Mouse (Mus musculus): ENCODE results near the gene Rasa2.

The Rasa2 gene

GRCm38 (mm10) chr9:96631389-96632072 lies at the start of gene Rasa2:
Gene Rasa2 (minus strand): TSS chr9:96631617.
- POLR2A ChIA-PET, result interaction anchor here in 1 of 4 experiments (2.3 kb wide), 1 partner anchor 101 kb away, joined by 5 read pairs; no protein-coding TSS in a partner anchor
- CTCF ChIA-PET, result no interaction called here

GRCm38 (mm10) chr9:96678611-96679010 lies 47.2 kb upstream of the Rasa2 start:
- ChIA-PET POLR2A (interaction anchor here in 3 of 4 experiments (0.8 to 1.8 kb wide), 5 partner anchors 9 to 94 kb away, joined by 3 to 9 read pairs (median 3); no protein-coding TSS in a partner anchor), CTCF (interaction anchor here (0.7 to 1.8 kb wide), 5 partner anchors 9 to 161 kb away, joined by 3 to 7 read pairs (median 4); no protein-coding TSS in a partner anchor)

- ChIA-PET CTCF (interaction anchor here (0.6 to 1.8 kb wide), 6 partner anchors 8 to 168 kb away, joined by 3 to 7 read pairs (median 4); partner anchors contain the start of gene Zbtb38 (in 1 of the 4)), POLR2A (interaction anchor here in 2 of 4 experiments (0.8 to 1.8 kb wide), 4 partner anchors 8 to 51 kb away, joined by 3 to 9 read pairs (median 4); no protein-coding TSS in a partner anchor)
Observed at GRCm38 (mm10) chr9:96677711-96678110, 46.3 kb upstream of the Rasa2 start.

- ChIA-PET POLR2A (interaction anchor here in 2 of 4 experiments (1.4 to 2.4 kb wide), 3 partner anchors 8 to 12 kb away, joined by 3 to 7 read pairs (median 4); no protein-coding TSS in a partner anchor), CTCF (interaction anchor here in 1 of 4 experiments (1.5 to 1.8 kb wide), 3 partner anchors 8 to 75 kb away, joined by 6 to 7 read pairs (median 7); no protein-coding TSS in a partner anchor)
Observed at GRCm38 (mm10) chr9:96676671-96677070, 45.3 kb upstream of the Rasa2 start.

GRCm38 (mm10) chr9:96675763-96676640 lies 44.6 kb upstream of the Rasa2 start:
- CTCF ChIA-PET, result interaction anchor here in 2 of 4 experiments (0.7 to 1.9 kb wide), 17 partner anchors 9 to 213 kb away, joined by 3 to 8 read pairs (median 4); no protein-coding TSS in a partner anchor
- POLR2A ChIA-PET, result interaction anchor here in 3 of 4 experiments (0.6 to 2.4 kb wide), 16 partner anchors 9 to 573 kb away, joined by 3 to 7 read pairs (median 3); no protein-coding TSS in a partner anchor

GRCm38 (mm10) chr9:96675071-96675762 lies 43.8 kb upstream of the Rasa2 start:
- ChIA-PET CTCF (interaction anchor here in 2 of 4 experiments (0.7 to 1.9 kb wide), 18 partner anchors 10 to 214 kb away, joined by 3 to 8 read pairs (median 4); no protein-coding TSS in a partner anchor), POLR2A (interaction anchor here in 3 of 4 experiments (0.9 to 2.4 kb wide), 14 partner anchors 10 to 214 kb away, joined by 3 to 7 read pairs (median 3); no protein-coding TSS in a partner anchor)

GRCm38 (mm10) chr9:96674301-96674700 lies 42.9 kb upstream of the Rasa2 start:
- ChIA-PET POLR2A (interaction anchor here in 1 of 4 experiments (2.4 kb wide), 1 partner anchor 11 kb away, joined by 7 read pairs; no protein-coding TSS in a partner anchor), CTCF (interaction anchor here in 1 of 4 experiments (1.9 kb wide), 1 partner anchor 155 kb away, joined by 5 read pairs; no protein-coding TSS in a partner anchor)

GRCm38 (mm10) chr9:96672466-96672865 lies 41.0 kb upstream of the Rasa2 start:
- POLR2A ChIA-PET, result no interaction called here
- CTCF ChIA-PET, result no interaction called here

- ChIA-PET POLR2A (interaction anchor here in 2 of 4 experiments (1.9 to 3.0 kb wide), 4 partner anchors 11 to 531 kb away, joined by 5 to 11 read pairs (median 6); no protein-coding TSS in a partner anchor), CTCF (interaction anchor here in 2 of 4 experiments (0.6 to 3.8 kb wide), 4 partner anchors 14 to 147 kb away, joined by 3 to 41 read pairs (median 25); no protein-coding TSS in a partner anchor)
Observed at GRCm38 (mm10) chr9:96671249-96671648, 39.8 kb upstream of the Rasa2 start.

- ChIA-PET CTCF (interaction anchor here (0.5 to 3.8 kb wide), 104 partner anchors 8 to 654 kb away, joined by 3 to 41 read pairs (median 4); partner anchors contain the start of genes Gk5 (in 1 of the 4) and Zbtb38 (in 1 of the 4)), POLR2A (interaction anchor here (0.6 to 3.0 kb wide), 40 partner anchors 9 to 715 kb away, joined by 3 to 11 read pairs (median 4); partner anchors contain the start of genes Gk5 (in 1 of the 4) and Zbtb38 (in 1 of the 4))
Observed at GRCm38 (mm10) chr9:96669877-96670276, 38.5 kb upstream of the Rasa2 start.

GRCm38 (mm10) chr9:96668628-96669027 lies 37.2 kb upstream of the Rasa2 start:
- ChIA-PET CTCF (interaction anchor here (0.5 to 3.8 kb wide), 21 partner anchors 9 to 292 kb away, joined by 3 to 41 read pairs (median 6); no protein-coding TSS in a partner anchor), POLR2A (interaction anchor here in 2 of 4 experiments (0.6 to 3.0 kb wide), 6 partner anchors 9 to 150 kb away, joined by 3 to 11 read pairs (median 4); no protein-coding TSS in a partner anchor)

GRCm38 (mm10) chr9:96660510-96661244 lies 29.3 kb upstream of the Rasa2 start:
- ChIA-PET POLR2A (interaction anchor here in 2 of 4 experiments (0.7 to 0.9 kb wide), 2 partner anchors 114 to 249 kb away, joined by 3 to 8 read pairs; no protein-coding TSS in a partner anchor), CTCF (interaction anchor here in 2 of 4 experiments (0.5 to 2.2 kb wide), 4 partner anchors 9 to 60 kb away, joined by 4 to 10 read pairs (median 5); no protein-coding TSS in a partner anchor)

GRCm38 (mm10) chr9:96659801-96660200 lies 28.4 kb upstream of the Rasa2 start:
- ChIA-PET POLR2A (interaction anchor here in 1 of 4 experiments (0.7 kb wide), 1 partner anchor 9 kb away, joined by 3 read pairs; no protein-coding TSS in a partner anchor), CTCF (interaction anchor here in 2 of 4 experiments (0.7 to 2.2 kb wide), 4 partner anchors 9 to 61 kb away, joined by 4 to 10 read pairs (median 6); no protein-coding TSS in a partner anchor)

- CTCF ChIA-PET, result interaction anchor here in 3 of 4 experiments (0.7 to 4.1 kb wide), 5 partner anchors 15 to 200 kb away, joined by 4 to 20 read pairs (median 11); no protein-coding TSS in a partner anchor
- POLR2A ChIA-PET, result interaction anchor here in 1 of 4 experiments (1.2 kb wide), 1 partner anchor 142 kb away, joined by 3 read pairs; no protein-coding TSS in a partner anchor
Observed at GRCm38 (mm10) chr9:96653538-96653937, 22.1 kb upstream of the Rasa2 start.

- POLR2A ChIA-PET, result interaction anchor here in 2 of 4 experiments (0.6 to 1.3 kb wide), 6 partner anchors 8 to 143 kb away, joined by 3 to 4 read pairs (median 3); no protein-coding TSS in a partner anchor
Observed at GRCm38 (mm10) chr9:96652763-96653162, 21.3 kb upstream of the Rasa2 start.

GRCm38 (mm10) chr9:96650807-96651206 lies 19.4 kb upstream of the Rasa2 start:
- POLR2A ChIA-PET, result interaction anchor here in 1 of 4 experiments (0.7 kb wide), 1 partner anchor 319 kb away, joined by 4 read pairs; no protein-coding TSS in a partner anchor

More at GRCm38 (mm10) chr9:96652763-96653162, 21.3 kb upstream of the Rasa2 start:
- CTCF ChIA-PET, result interaction anchor here (0.6 to 4.1 kb wide), 24 partner anchors 8 to 374 kb away, joined by 3 to 20 read pairs (median 3); partner anchors contain the start of gene Zbtb38 (in 1 of the 4)

More at GRCm38 (mm10) chr9:96650807-96651206, 19.4 kb upstream of the Rasa2 start:
- CTCF ChIA-PET, result interaction anchor here in 3 of 4 experiments (0.5 to 4.1 kb wide), 3 partner anchors 10 to 594 kb away, joined by 3 to 20 read pairs (median 4); no protein-coding TSS in a partner anchor

Measured in embryonic stem cell, embryonic (primary cell).